Mouse (Mus musculus): Measurements from ENCODE around the gene Traf4.
A peak's percentile ranks its signal among the peaks of the same experiment; 100 is the strongest.
"Not testable (repeated sequence)": the region's sequence is repeated elsewhere in the genome, so short reads cannot be mapped to it uniquely, and the experiment has no call there.

Traf4 gene

GRCm38 (mm10) chr11:78164924-78165760 is at the start of gene Traf4:
Traf4 (minus strand) TSS chr11:78165589.
- DNase-seq (ENCODE audit: low spot score in 2 of 2), result peak; percentile 77 to 84

DNA sequence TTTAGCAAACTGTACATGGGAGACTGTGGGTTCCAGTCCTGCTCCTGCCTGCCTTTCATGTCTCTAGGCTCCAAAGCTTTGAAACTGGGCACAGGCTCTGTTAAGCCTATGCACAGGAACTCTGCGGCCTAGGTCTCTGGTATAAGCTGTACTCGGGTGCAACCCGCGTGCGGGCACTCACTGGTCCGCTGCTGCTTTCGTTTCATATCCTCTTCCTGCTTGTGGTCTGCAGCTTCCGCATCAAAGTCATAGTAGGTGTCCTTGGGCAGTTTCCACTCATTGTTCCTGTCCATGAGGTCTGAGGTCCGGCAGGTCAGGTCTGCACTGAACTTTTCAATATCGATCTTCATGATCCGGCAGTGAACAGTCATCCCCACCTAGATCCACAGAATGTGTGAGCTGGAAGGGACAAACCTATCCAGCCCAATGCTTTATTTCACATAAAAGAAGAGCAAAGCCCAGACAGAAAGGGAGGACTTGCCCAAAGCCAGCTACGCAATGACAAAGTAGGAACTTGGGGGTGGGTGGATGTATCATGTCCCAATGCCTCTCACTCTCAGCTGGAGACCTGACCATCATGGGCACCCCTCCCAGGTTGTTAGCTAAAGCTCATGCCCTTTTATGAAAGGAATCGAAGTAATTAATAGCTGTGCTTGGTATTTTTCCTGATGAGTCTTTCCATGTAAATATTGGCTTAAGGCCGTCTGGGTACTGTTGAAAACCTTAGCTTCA is 47.9 kb upstream of the Traf4 start:
- peak in 1 of 2 experiments; percentile 27 for DNase-seq (ENCODE audit: low spot score in 2 of 2)

GRCm38 (mm10) chr11:78211513-78211912 is 46.1 kb upstream of the Traf4 start:
- DNase-seq (ENCODE audit: low spot score in 2 of 2), result no peak

DNA sequence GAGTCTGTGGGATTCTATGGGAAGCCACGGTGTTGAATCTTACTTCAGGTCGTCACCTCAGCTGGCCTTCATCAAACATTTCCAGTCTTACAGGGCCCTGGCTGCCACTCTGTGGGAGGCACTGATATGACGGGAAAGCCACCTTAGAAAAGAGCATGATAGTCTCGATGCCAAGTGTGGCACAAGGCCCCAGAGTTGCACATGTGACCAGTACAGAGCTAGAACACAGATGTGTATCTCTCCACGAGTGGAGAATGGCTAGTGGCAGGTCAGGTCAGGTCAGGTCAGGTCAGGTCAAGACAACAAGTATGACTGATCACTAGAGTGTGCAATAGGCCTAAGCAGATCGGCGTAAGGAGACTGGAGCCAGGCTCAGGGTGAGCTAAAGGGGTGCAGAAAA is 45.2 kb upstream of the Traf4 start:
- DNase-seq (ENCODE audit: low spot score in 2 of 2), result peak in 1 of 2 experiments; percentile 20

- no peak for DNase-seq (ENCODE audit: low spot score in 2 of 2)
Measured at GRCm38 (mm10) chr11:78209886-78210285, 44.5 kb upstream of the Traf4 start.

GRCm38 (mm10) chr11:78207190-78207589 is 41.8 kb upstream of the Traf4 start:
- no peak for DNase-seq (ENCODE audit: low spot score in 2 of 2)

DNA sequence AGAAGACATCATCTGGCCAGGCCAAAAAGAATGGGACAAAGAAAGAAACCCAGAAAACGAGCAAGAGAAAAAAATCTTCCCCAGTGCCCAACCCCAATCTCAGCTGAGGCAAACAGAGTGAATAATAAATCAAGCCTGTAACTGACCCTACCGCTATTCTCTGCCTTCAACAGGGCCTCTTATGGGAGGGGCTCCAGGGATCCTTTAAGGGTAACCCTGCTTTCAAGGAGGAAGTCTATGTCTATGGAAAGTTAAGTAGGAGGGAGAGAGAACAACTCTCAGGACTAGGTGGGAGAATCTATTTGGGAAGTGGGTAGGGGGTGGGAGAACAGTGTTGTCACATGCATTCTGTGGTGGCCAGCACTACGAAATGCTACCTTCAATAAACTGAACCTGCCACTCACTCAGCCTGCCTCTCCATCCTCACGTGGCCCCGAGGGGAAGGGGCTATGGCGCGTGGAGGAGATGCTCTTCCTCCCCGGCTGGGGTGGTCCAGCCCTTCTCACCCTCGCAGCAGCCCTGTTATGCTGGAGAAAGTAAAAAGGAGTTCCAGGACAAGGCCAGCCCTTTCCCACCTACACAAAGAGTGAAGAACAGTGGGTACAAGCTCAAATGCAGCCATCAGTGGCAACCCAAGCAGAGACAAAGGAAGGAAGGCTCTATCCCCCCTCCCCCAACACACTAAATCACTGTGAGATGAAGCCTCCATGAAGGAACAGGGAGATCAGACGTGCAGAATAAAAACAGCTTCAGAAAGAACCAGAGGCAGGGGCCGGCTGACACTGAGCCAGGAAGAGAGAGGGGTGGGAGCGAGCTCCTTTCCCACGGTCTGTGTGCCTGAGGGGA is 40.2 kb upstream of the Traf4 start:
- DNase-seq (ENCODE audit: low spot score in 2 of 2), result no peak

DNA sequence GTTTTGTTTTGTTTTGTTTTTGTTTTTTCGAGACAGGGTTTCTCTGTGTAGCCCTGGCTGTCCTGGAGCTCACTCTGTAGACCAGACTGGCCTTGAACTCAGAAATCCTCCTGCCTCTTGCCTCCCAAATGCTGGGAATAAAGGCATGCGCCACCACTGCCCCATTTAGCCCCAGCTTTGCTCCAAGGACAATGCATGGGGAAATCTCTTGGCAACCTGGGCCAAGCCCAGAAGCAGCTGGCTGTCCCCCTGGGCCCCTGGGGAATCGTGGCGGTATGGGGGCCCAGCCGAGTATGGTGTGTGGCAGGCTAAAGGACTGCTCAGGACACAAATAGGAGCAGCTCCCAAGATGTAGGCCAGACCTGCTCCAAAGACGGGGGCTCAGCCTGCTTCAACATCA is 38.9 kb upstream of the Traf4 start:
- DNase-seq (ENCODE audit: low spot score in 2 of 2), result no peak

DNA sequence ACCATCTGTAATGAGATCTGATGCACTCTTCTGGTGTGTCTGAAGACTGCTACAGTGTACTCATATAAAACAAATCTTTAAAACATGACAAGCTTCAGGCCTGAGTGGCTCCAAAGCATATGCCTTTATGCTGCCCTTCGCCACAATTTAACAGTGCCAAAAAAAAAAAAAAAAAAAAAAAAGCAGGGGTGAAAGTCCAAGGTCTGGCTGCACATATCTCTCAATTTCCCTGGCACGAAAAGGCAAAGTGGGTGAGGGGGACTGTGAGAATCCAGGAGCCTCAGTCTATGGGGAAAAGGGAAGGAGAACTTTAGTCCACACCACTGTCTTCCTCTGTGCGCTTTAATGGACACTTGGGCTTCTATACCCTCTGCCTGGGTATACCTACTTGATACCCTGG is 37.0 kb upstream of the Traf4 start:
- no peak for DNase-seq (ENCODE audit: low spot score in 2 of 2)

DNA sequence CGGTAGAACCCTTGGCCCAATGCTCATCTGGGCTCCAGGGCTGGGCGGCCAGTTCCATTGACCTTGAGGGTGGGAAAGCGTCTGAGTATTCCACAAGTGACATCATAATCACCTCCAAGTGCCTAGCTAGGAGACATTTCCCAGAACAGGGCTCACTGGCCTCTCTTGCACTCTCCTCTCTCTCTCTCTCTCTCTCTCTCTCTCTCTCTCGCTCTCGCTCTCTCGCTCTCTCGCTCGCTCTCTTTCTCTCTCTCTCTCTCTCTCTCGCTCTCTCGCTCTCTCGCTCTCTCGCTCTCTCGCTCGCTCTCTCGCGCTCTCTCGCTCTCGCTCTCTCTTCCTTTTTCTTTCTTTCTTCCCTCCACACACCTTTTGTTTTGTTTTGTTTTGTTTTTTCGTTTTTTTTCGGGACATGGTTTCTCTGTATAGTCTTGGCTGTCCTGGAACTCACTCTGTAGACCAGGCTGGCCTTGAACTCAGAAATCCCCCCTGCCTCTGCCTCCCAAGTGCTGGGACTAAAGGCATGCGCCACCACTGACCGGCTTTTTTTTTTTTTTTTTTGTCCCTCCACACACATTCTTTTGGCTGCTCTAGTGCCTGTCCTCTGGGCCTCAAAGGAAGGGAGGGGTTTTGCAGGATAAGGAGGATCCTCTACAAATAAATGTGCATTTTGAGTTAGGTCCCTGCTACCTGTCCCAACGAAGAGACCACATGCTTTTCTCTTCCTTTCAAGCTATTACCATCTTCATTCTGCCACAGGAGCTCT is 29.9 kb upstream of the Traf4 start:
- DNase-seq (ENCODE audit: low spot score in 2 of 2), result no peak

- DNase-seq (ENCODE audit: low spot score in 2 of 2), result peak; percentile 66 to 81
Measured at GRCm38 (mm10) chr11:78194411-78195100, 29.2 kb upstream of the Traf4 start.

DNA sequence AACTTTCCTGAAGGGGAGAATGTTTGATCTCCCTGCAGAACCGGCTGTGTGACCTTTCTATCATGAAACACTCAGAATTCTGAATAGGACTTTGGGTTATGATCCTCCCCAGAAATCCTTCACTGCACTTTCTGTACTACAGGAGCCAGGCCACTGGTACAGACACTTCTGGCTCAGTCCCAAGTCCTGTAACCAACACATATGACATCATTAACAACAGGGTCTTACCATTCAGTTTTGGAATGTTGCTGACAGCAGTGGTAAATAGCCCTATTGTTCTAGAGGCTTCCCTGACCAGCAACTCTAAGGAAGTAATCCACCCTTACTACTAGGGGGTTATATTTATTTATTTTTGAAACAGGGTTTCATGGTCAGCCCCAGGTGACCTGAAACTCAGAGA is 27.7 kb upstream of the Traf4 start, which contains the start of gene Proca1:
TSS of gene Proca1 (plus strand) at position 280 of the 400 bp plus-strand sequence.
- no peak for DNase-seq (ENCODE audit: low spot score in 2 of 2)

- DNase-seq (ENCODE audit: low spot score in 2 of 2), result no peak
Measured at GRCm38 (mm10) chr11:78190041-78190440, 24.7 kb upstream of the Traf4 start.

DNA sequence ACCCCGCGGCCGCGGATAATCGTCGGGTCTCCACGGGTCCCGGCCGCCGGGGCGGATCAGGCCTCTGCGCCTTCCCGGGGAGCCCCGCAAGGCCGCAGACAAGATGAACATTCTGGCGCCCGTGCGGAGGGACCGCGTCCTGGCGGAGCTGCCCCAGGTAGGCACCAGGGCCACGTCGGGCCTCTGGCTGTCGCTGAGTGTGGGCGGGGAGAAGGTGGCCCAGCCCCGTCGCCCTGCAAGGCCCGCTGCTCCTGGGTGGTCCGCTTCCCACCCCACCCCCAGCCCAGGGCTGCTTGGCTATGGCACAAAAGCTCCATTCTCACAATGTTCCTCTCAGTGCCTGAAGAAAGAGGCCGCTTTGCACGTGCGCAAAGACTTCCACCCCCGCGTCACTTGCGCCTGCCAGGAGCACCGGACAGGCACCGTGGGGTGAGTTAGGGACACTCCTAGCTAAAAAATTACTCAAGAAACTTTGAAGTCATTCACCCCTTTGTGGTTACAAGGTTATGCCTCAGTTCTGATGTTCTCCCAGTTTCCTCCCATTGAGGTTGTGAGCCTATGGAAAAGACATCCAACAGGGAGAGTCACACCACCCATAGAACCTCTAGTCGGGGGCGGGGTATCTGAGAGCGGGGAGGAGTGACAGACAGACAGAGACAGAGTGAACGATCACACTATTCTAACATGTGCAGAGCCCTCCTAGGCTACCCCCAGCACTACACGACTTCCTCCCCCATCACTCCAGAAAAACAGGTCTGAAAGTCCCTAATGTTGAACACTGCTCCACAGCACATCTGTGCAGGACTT is 24.0 kb upstream of the Traf4 start:
- DNase-seq (ENCODE audit: low spot score in 2 of 2), result peak; percentile 49 to 52

GRCm38 (mm10) chr11:78188331-78189233 is 23.2 kb upstream of the Traf4 start, which contains the start of gene Rab34:
Rab34 (plus strand) TSS chr11:78188430.
- DNase-seq (ENCODE audit: low spot score in 2 of 2), result peak; percentile 62 to 64

GRCm38 (mm10) chr11:78184702-78185101 is 19.3 kb upstream of the Traf4 start:
- DNase-seq (ENCODE audit: low spot score in 2 of 2), result not testable (repeated sequence)

DNA sequence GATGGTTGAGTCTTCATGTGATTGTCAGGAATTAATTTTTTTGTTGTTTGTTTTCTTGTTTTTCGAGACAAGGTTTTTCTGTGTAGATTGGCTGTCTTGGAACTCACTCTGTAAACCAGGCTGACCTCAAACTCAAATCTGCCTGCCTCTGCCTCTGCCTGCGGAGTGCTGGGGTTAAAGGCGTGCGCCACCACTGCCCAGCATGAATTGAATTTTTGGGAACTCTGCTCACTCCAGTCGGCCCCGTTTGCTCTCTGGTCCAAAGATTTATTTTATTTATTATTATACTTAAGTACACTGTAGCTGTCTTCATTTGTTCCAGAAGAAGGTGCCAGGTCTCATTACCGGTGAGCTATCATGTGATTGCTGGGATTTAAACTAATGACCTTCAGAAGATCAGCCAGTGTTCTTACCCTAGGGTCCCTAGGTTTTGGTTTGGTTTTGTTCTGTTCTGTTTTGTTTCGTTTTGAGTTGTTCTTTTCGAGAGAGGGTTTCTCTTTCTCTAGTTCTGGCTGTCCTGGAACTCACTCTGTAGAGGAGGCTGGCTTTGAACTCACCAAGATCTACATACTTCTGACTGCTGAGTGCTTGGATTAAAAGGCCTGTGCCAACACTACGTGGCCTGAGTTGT is 18.6 kb upstream of the Traf4 start:
- DNase-seq (ENCODE audit: low spot score in 2 of 2), result no peak

Measured in heart, adult 9 months (tissue).